Mouse (Mus musculus) hindbrain, embryonic 14.5 days (tissue): ENCODE results near the gene Nkrf. TPM values are rescaled to one million over a fixed set of nuclear protein-coding genes. Genes with fewer than 3 reads are reported as not detected.

ENCODE experiments used
- ATAC-seq: fragments of 200-750 bp; cut with Nextera tagmentation; 2 replicates; pipeline ENCODE4 v1.8.0; 2017; ENCODE audit warnings: moderate number of reproducible peaks, mild to moderate bottlenecking, moderate TSS enrichment, moderate library complexity; ENCODE audit not compliant: low FRiP score
- DNase-seq: peaks from one replicate; pipeline ENCODE4 v3.0.0-alpha.2; 2015; ENCODE audit warnings: low spot score
- H3K27ac ChIP-seq: fragments of 300-500 bp; sonication (generic); 2 replicates; pipeline ENCODE4 v1.5.1; 2014; ENCODE audit warnings: mild to moderate bottlenecking, moderate library complexity
- H3K27me3 ChIP-seq: fragments of 300-500 bp; sonication (generic); 2 replicates; pipeline ENCODE4 v1.6.1; 2014; ENCODE audit warnings: mild to moderate bottlenecking, low read length, mixed read lengths; ENCODE audit not compliant: control insufficient read depth, insufficient read depth
- H3K36me3 ChIP-seq: fragments of 300-500 bp; sonication (generic); replicated peaks from 2 replicates; pipeline ENCODE4 v1.6.1; 2014; ENCODE audit not compliant: control insufficient read depth, insufficient read depth
- H3K4me1 ChIP-seq: fragments of 300-500 bp; sonication (generic); replicated peaks from 2 replicates; pipeline ENCODE4 v1.6.1; 2014; ENCODE audit warnings: antibody characterized with exemption, low read length, mixed read lengths; ENCODE audit not compliant: control insufficient read depth, insufficient read depth
- H3K4me2 ChIP-seq: fragments of 300-500 bp; sonication (generic); replicated peaks from 2 replicates; pipeline ENCODE4 v1.6.1; 2014; ENCODE audit warnings: mild to moderate bottlenecking, moderate library complexity
- H3K4me3 ChIP-seq: fragments of 300-500 bp; sonication (generic); replicated peaks from 2 replicates; pipeline ENCODE4 v1.5.1; 2014; ENCODE audit warnings: mild to moderate bottlenecking, low read length
- H3K9ac ChIP-seq: fragments of 300-500 bp; sonication (generic); 2 replicates; pipeline ENCODE4 v1.6.1; 2014
- H3K9me3 ChIP-seq: fragments of 300-500 bp; sonication (generic); 2 replicates; pipeline ENCODE4 v1.6.1; 2016; ENCODE audit warnings: low read length; ENCODE audit not compliant: control insufficient read depth
- WGBS: fragments of 180-500 bp; shearing (Covaris S2); extraction: QIAGEN DNeasy Blood & Tissue Kit; methylation state at CpG from one replicate; pipeline ENCODE4 v1.1.7; 2014; 5-methylcytosine and 5-hydroxymethylcytosine counted together
- polyA plus RNA-seq: library from polyadenylated mRNA; unstranded; fragments of >200 nt; fragmentation: Nextera tagmentation; extraction: Ambion mirVana; gene quantifications from 2 replicates; pipeline ENCODE4 v1.2.1, GENCODE M21; 2014

The Nkrf gene
- 21.4 and 24.6 TPM in 2 replicates for polyA plus RNA-seq

DNA sequence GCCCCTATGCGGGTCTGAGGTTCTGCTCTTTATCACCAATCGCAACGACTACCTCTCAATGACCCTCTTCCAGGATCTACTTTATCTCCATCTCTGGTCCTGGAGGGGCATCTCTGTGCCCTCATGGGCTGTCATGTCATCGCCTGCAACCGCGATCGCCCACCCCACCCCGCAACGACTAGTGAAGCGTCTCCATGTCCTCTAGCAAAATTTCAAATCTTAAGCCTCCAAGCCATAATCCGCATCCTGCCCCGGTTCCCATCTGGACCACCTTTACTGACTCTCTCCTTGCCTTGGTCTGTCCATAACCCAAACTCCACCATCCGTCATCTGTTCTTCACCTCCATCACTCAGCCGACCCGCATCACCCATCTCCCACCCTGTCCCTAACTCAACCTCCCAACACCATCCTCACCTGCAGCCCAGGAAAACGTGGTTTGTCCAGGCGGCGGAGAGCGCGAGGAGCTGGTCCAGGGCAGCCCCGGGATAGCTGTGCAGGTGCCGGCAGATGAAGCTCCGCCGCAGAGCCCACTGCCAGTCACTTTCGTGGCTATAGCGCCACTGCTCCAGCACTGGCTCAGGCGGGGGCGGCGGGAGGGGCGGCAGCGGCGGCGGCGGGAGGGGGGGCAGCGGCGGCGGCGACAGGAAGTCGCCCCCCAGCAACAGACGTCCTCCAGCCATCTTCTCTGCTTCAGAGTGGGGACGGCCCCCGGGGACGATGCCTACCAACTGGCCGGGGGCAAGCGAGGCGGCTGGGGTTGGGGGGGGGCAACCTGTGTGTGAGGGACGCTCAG, at the start of gene Nkrf:
Gene Nkrf (minus strand): TSS at position 579 of the 794 bp plus-strand sequence.
- H3K9ac ChIP-seq, result peak within 1 kb of the TSS; percentile 78
- peak within 1 kb of the TSS; percentile 54 for H3K4me3 ChIP-seq
- H3K9me3 ChIP-seq, result no peaks in the 10 kb centered on the region
- H3K36me3 ChIP-seq, result no peaks in the 10 kb centered on the region
- H3K27ac ChIP-seq, result peak within 1 kb of the TSS; percentile 88
- no peaks in the 10 kb centered on the region for H3K27me3 ChIP-seq
- ATAC-seq, result peak; percentile 78
- H3K4me2 ChIP-seq, result peak within 1 kb of the TSS; percentile 56
- DNase-seq, result no peak
- 22% methylated on average over 33 of the region's 47 CpGs for WGBS
- 0 out of 2 replicates have a peak, but pooled peaks cover 9% of the 10 kb centered on the region for H3K4me1 ChIP-seq

GRCm38 (mm10) chrX:36941106-36941505, 38.4 kb upstream of the Nkrf start:
- Histone ChIP-seq H3K36me3 (peaks cover 5% of the 10 kb centered on the region), H3K27me3 (no peaks in the 10 kb centered on the region), H3K4me1 (no peaks in the 10 kb centered on the region; the same call in 1 of the 2 replicates), H3K4me3 (no peak overlapping the region), H3K9ac (no peak overlapping the region), H3K27ac (no peak overlapping the region), H3K4me2 (no peak overlapping the region), H3K9me3 (no peaks in the 10 kb centered on the region)
- DNase-seq (no peak), ATAC-seq (no peak)
- WGBS, result 87% methylated on average over 3 of the region's 3 CpGs

DNA sequence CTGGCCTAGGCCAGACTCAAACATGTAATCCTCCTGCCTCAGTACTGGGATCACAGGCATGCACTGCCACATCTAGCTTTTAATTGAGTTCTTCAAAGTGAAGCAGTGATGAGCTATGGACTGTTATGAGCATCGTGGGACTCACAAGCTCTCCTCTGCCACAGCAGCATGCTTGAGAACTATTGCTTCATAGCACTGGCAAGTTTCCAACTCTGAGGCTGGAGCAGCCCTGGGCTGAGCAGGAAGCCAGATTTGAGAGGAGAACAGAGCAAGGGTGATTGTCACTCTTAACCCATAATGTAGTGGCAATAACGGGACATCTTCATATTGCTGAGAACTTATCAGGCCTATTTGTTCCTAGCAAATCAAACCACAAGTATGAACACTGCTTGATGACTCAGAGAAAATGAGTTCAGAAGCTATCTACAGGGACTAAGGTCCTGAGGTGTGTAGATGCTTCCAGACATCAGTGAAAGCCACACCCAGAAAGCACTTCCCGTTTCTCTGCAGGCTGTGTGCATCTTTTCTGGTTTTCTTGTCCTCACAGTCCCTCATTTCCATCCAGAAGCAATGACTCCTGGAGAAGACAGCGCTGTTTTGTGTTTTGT, 37.2 kb upstream of the Nkrf start:
- H3K36me3 ChIP-seq, result peaks cover 5% of the 10 kb centered on the region
- DNase-seq (peak; percentile 51), ATAC-seq (no peak)
- no peak overlapping the region for H3K4me3 ChIP-seq
- WGBS, result 77% methylated on average over 4 of the region's 4 CpGs
- no peak overlapping the region for H3K4me2 ChIP-seq
- H3K9ac ChIP-seq, result no peak overlapping the region
- H3K27me3 ChIP-seq, result no peaks in the 10 kb centered on the region
- H3K27ac ChIP-seq, result no peak overlapping the region
- no peaks in the 10 kb centered on the region for H3K9me3 ChIP-seq
- H3K4me1 ChIP-seq, result no peaks in the 10 kb centered on the region; the same call in 1 of the 2 replicates

GRCm38 (mm10) chrX:36935326-36935966, 32.7 kb upstream of the Nkrf start:
- Histone ChIP-seq H3K9ac (no peak overlapping the region), H3K27me3 (no peaks in the 10 kb centered on the region), H3K27ac (no peak overlapping the region), H3K4me3 (no peak overlapping the region), H3K4me2 (no peak overlapping the region), H3K36me3 (0 out of 2 replicates have a peak, but pooled peaks cover 3% of the 10 kb centered on the region), H3K9me3 (no peaks in the 10 kb centered on the region), H3K4me1 (no peaks in the 10 kb centered on the region; the same call in 1 of the 2 replicates)
- ATAC-seq, result no peak
- 82% methylated on average over 7 of the region's 7 CpGs for WGBS
- no peak for DNase-seq

DNA sequence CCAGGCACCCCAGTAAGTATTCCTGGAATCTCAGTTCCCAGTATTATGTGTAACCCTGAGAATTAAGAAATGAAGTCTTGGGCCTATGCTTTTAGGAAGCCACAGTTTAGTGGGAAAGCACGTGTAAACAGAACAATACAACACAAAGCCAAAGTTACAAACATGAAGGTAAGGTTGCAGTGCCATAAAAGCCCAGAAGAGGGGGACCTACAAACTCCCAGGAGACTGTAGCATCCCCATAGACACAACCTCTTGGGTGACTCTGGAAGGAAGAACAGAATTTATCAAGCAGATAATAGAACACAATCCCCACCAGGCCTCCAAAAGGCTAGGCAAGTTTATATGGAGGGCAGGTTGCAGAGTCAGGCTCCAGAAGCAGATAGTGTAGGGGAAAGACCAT, 27.9 kb upstream of the Nkrf start:
- WGBS, result 41% methylated on average over 1 of the region's 1 CpGs
- DNase-seq (peak; percentile 27), ATAC-seq (no peak)
- H3K4me1 ChIP-seq, result no peaks in the 10 kb centered on the region
- H3K27ac ChIP-seq, result no peak overlapping the region
- no peaks in the 10 kb centered on the region for H3K27me3 ChIP-seq
- H3K36me3 ChIP-seq, result 0 out of 2 replicates have a peak, but pooled peaks cover 8% of the 10 kb centered on the region
- H3K9ac ChIP-seq, result no peak overlapping the region
- H3K4me3 ChIP-seq, result no peak overlapping the region
- H3K9me3 ChIP-seq, result no peaks in the 10 kb centered on the region
- no peak overlapping the region for H3K4me2 ChIP-seq

- Histone ChIP-seq H3K36me3 (0 out of 2 replicates have a peak, but pooled peaks cover 8% of the 10 kb centered on the region), H3K27ac (no peak overlapping the region), H3K4me1 (no peaks in the 10 kb centered on the region), H3K27me3 (no peaks in the 10 kb centered on the region), H3K4me2 (no peak overlapping the region), H3K9me3 (no peaks in the 10 kb centered on the region), H3K4me3 (no peak overlapping the region), H3K9ac (no peak overlapping the region)
- ATAC-seq (peak; percentile 40; the same call in 1 of the 2 replicates), DNase-seq (no peak)
- 46% methylated on average over 4 of the region's 4 CpGs for WGBS
These were observed 27.0 kb upstream of the Nkrf start for GRCm38 (mm10) chrX:36929694-36930093.

DNA sequence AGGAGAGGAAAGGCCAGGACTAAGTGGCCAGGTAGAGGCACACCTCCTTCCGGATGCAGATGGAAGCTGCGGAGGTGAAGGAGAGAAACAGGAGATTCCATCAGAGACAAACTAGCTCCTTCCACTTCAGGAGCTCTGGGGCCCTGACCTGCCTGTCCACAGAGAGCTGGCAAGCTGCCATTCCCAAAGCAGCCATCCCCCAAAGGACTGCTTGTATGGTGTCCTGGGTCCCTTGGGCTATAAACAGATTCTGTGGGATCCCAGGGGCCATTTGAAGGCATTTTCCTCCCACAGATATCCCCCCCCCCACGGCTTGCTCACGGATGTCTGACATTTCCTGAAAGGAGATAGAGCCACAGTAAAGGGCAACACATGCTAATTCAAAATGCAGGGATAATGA, 26.1 kb upstream of the Nkrf start:
- no peak overlapping the region for H3K9ac ChIP-seq
- H3K4me1 ChIP-seq, result no peaks in the 10 kb centered on the region
- 75% methylated on average over 4 of the region's 4 CpGs for WGBS
- no peak for ATAC-seq
- no peak overlapping the region for H3K4me3 ChIP-seq
- no peak overlapping the region for H3K27ac ChIP-seq
- H3K4me2 ChIP-seq, result no peak overlapping the region
- DNase-seq, result no peak
- 0 out of 2 replicates have a peak, but pooled peaks cover 8% of the 10 kb centered on the region for H3K36me3 ChIP-seq
- no peaks in the 10 kb centered on the region for H3K27me3 ChIP-seq
- no peaks in the 10 kb centered on the region for H3K9me3 ChIP-seq

DNA sequence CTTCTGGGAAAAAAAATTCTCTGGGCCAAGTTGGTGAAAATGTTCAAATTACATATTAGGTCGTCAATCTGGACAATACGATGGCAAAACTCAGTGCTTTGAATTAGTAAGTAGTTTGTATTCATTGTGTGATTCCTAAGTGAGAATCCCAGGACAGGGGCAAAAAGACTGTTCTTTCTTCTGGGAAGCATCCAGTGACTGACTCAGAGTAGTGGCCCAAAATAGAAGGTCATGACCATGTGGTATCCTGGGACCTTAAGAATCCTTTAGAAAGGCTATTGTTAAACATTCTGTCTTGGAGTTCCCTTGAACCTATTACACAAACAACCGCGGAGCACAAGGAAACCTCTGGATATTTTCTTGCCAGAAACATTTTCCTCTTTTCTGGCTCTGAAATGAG, 18.6 kb upstream of the Nkrf start:
- H3K27me3 ChIP-seq, result no peaks in the 10 kb centered on the region
- H3K9ac ChIP-seq, result no peak overlapping the region
- DNase-seq, result no peak
- no peak overlapping the region for H3K4me3 ChIP-seq
- no peak overlapping the region for H3K27ac ChIP-seq
- H3K4me1 ChIP-seq, result no peaks in the 10 kb centered on the region
- 90% methylated on average over 4 of the region's 4 CpGs for WGBS
- H3K4me2 ChIP-seq, result no peak overlapping the region
- 0 out of 2 replicates have a peak, but pooled peaks cover 21% of the 10 kb centered on the region for H3K36me3 ChIP-seq
- no peaks in the 10 kb centered on the region for H3K9me3 ChIP-seq
- no peak for ATAC-seq

DNA sequence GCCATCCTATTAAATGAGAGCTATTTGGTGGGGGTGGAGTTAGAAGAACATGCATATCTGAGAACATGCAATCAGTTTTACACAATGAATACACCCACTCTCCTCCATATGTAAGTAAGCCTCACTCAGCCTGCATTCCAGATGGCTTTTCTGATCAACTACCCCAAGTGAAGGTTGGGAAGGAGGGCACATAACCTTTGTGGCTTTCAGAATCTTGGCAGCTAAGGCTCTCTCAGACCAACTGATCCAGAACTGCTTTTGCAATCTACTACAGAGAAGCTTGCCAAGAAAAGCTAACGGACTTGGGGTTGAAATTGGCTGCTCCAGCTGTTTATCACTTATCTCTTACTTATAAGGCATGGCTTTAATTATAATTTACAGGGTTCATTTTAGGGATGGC, 15.1 kb upstream of the Nkrf start:
- ATAC-seq (no peak), DNase-seq (no peak)
- 81% methylated on average over 1 of the region's 1 CpGs for WGBS
- no peak overlapping the region for H3K4me3 ChIP-seq
- no peaks in the 10 kb centered on the region for H3K27me3 ChIP-seq
- no peaks in the 10 kb centered on the region for H3K9me3 ChIP-seq
- no peak overlapping the region for H3K27ac ChIP-seq
- H3K4me1 ChIP-seq, result no peaks in the 10 kb centered on the region
- no peak overlapping the region for H3K9ac ChIP-seq
- 0 out of 2 replicates have a peak, but pooled peaks cover 23% of the 10 kb centered on the region for H3K36me3 ChIP-seq
- H3K4me2 ChIP-seq, result no peak overlapping the region
